Mouse (Mus musculus): ENCODE measurements around the gene Ubxn11. TPM values are rescaled to one million over a fixed set of nuclear protein-coding genes. Genes with fewer than 3 reads are reported as not detected.
A peak's percentile ranks its signal among the peaks of the same experiment; 100 is the strongest.

The Ubxn11 gene
- polyA plus RNA-seq, 1 experiment from 2014 or later, result 4.3 TPM

- H3K9me3 ChIP-seq, result no peaks in the 10 kb centered on the region
- ATAC-seq (ENCODE audit: insufficient read depth, low FRiP score, low read depth), result no peak
- no peak overlapping the region for H3K9ac ChIP-seq
- no peak overlapping the region for H3K27ac ChIP-seq
- H3K27me3 ChIP-seq (replicated peaks), result no peaks in the 10 kb centered on the region
- H3K4me2 ChIP-seq, result no peak overlapping the region
- no peaks in the 10 kb centered on the region for H3K36me3 ChIP-seq
- H3K4me3 ChIP-seq (replicated peaks), result no peak overlapping the region
- H3K4me1 ChIP-seq, result peaks cover 20% of the 10 kb centered on the region; the same call in 1 of the 2 replicates
- WGBS, result 71% methylated on average over 4 of the region's 4 CpGs
These were observed 18.5 kb downstream of the Ubxn11 start for GRCm38 (mm10) chr4:134120916-134121315.

GRCm38 (mm10) chr4:134121571-134121970, 19.2 kb downstream of the Ubxn11 start:
- Histone ChIP-seq H3K9me3 (no peaks in the 10 kb centered on the region), H3K27ac (no peak overlapping the region), H3K4me1 (peaks cover 22% of the 10 kb centered on the region), H3K4me2 (no peak overlapping the region), H3K27me3 (replicated peaks) (no peaks in the 10 kb centered on the region), H3K9ac (no peak overlapping the region), H3K4me3 (replicated peaks) (no peak overlapping the region), H3K36me3 (no peaks in the 10 kb centered on the region)
- no peak for ATAC-seq (ENCODE audit: insufficient read depth, low FRiP score, low read depth)
- 35% methylated on average over 4 of the region's 4 CpGs for WGBS

GRCm38 (mm10) chr4:134122281-134122680, 19.9 kb downstream of the Ubxn11 start:
- no peak overlapping the region for H3K4me2 ChIP-seq
- no peak for ATAC-seq (ENCODE audit: insufficient read depth, low FRiP score, low read depth)
- no peak overlapping the region for H3K4me3 ChIP-seq (replicated peaks)
- H3K4me1 ChIP-seq, result peaks cover 29% of the 10 kb centered on the region
- H3K9me3 ChIP-seq, result no peaks in the 10 kb centered on the region
- H3K27ac ChIP-seq, result no peak overlapping the region
- no peaks in the 10 kb centered on the region for H3K36me3 ChIP-seq
- WGBS, result 41% methylated on average over 3 of the region's 3 CpGs
- H3K27me3 ChIP-seq (replicated peaks), result no peaks in the 10 kb centered on the region
- no peak overlapping the region for H3K9ac ChIP-seq

- 98% methylated on average over 6 of the region's 6 CpGs for WGBS
- no peaks in the 10 kb centered on the region for H3K9me3 ChIP-seq
- ATAC-seq (ENCODE audit: insufficient read depth, low FRiP score, low read depth), result no peak
- H3K36me3 ChIP-seq, result no peaks in the 10 kb centered on the region
- no peak overlapping the region for H3K27ac ChIP-seq
- no peak overlapping the region for H3K9ac ChIP-seq
- H3K4me1 ChIP-seq, result peaks cover 37% of the 10 kb centered on the region
- H3K4me3 ChIP-seq (replicated peaks), result no peak overlapping the region
- no peak overlapping the region for H3K4me2 ChIP-seq
- no peaks in the 10 kb centered on the region for H3K27me3 ChIP-seq (replicated peaks)
These were observed 20.8 kb downstream of the Ubxn11 start for GRCm38 (mm10) chr4:134123147-134123546.

- whole genome bisulfite sequencing, result 23% methylated on average over 17 of the region's 17 CpGs
- no peaks in the 10 kb centered on the region for H3K36me3 ChIP-seq
- H3K4me2 ChIP-seq, result 0 out of 2 replicates have a peak overlapping the region, but pooled peaks have one; percentile 10
- no peak for ATAC-seq (ENCODE audit: insufficient read depth, low FRiP score, low read depth)
- H3K4me3 ChIP-seq (replicated peaks), result no peak overlapping the region
- no peaks in the 10 kb centered on the region for H3K9me3 ChIP-seq
- H3K27me3 ChIP-seq (replicated peaks), result no peaks in the 10 kb centered on the region
- H3K9ac ChIP-seq, result no peak overlapping the region
- H3K27ac ChIP-seq, result no peak overlapping the region
- H3K4me1 ChIP-seq, result peaks cover 37% of the 10 kb centered on the region
These were observed 21.5 kb downstream of the Ubxn11 start for GRCm38 (mm10) chr4:134123680-134124551.

GRCm38 (mm10) chr4:134125383-134126060, 23.2 kb downstream of the Ubxn11 start:
- H3K4me2 ChIP-seq, result no peak overlapping the region
- no peak for ATAC-seq (ENCODE audit: insufficient read depth, low FRiP score, low read depth)
- WGBS, result 87% methylated on average over 15 of the region's 15 CpGs
- H3K4me3 ChIP-seq (replicated peaks), result no peak overlapping the region
- no peak overlapping the region for H3K9ac ChIP-seq
- peaks cover 42% of the 10 kb centered on the region for H3K4me1 ChIP-seq
- H3K36me3 ChIP-seq, result no peaks in the 10 kb centered on the region
- H3K27me3 ChIP-seq (replicated peaks), result no peaks in the 10 kb centered on the region
- no peak overlapping the region for H3K27ac ChIP-seq
- H3K9me3 ChIP-seq, result no peaks in the 10 kb centered on the region

GRCm38 (mm10) chr4:134126300-134127120, 24.1 kb downstream of the Ubxn11 start:
- Histone ChIP-seq H3K9me3 (no peaks in the 10 kb centered on the region), H3K4me2 (peak overlapping the region; percentile 72), H3K9ac (no peak overlapping the region), H3K4me3 (replicated peaks) (no peak overlapping the region), H3K27ac (no peak overlapping the region), H3K4me1 (peaks cover 36% of the 10 kb centered on the region), H3K36me3 (no peaks in the 10 kb centered on the region), H3K27me3 (replicated peaks) (no peaks in the 10 kb centered on the region)
- ATAC-seq (ENCODE audit: insufficient read depth, low FRiP score, low read depth), result no peak
- 84% methylated on average over 21 of the region's 21 CpGs for WGBS

- no peaks in the 10 kb centered on the region for H3K36me3 ChIP-seq
- peak overlapping the region; percentile 80; the same call in 1 of the 2 replicates for H3K4me3 ChIP-seq (replicated peaks)
- H3K9ac ChIP-seq, result no peak overlapping the region
- peak overlapping the region; percentile 72 for H3K4me2 ChIP-seq
- WGBS, result 81% methylated on average over 7 of the region's 7 CpGs
- H3K4me1 ChIP-seq, result peaks cover 32% of the 10 kb centered on the region
- H3K27ac ChIP-seq, result no peak overlapping the region
- H3K27me3 ChIP-seq (replicated peaks), result no peaks in the 10 kb centered on the region
- H3K9me3 ChIP-seq, result no peaks in the 10 kb centered on the region
- ATAC-seq (ENCODE audit: insufficient read depth, low FRiP score, low read depth), result no peak
These were observed 24.7 kb downstream of the Ubxn11 start for GRCm38 (mm10) chr4:134127121-134127455.

GRCm38 (mm10) chr4:134127793-134128192, 25.4 kb downstream of the Ubxn11 start:
- Histone ChIP-seq H3K4me2 (peak overlapping the region; percentile 72), H3K9ac (peak overlapping the region; percentile 81), H3K4me3 (replicated peaks) (peak overlapping the region; percentile 80), H3K36me3 (no peaks in the 10 kb centered on the region), H3K27me3 (replicated peaks) (no peaks in the 10 kb centered on the region), H3K4me1 (peaks cover 31% of the 10 kb centered on the region), H3K27ac (peak overlapping the region; percentile 90; the same call in 1 of the 2 replicates), H3K9me3 (no peaks in the 10 kb centered on the region)
- no peak for ATAC-seq (ENCODE audit: insufficient read depth, low FRiP score, low read depth)
- WGBS, result 51% methylated on average over 8 of the region's 8 CpGs

- H3K9me3 ChIP-seq, result no peaks in the 10 kb centered on the region
- under 1% methylated on average over 46 of the region's 50 CpGs for WGBS
- peak within 1 kb of the TSS; percentile 80 for H3K4me3 ChIP-seq (replicated peaks)
- peak within 1 kb of the TSS; percentile 72 for H3K4me2 ChIP-seq
- no peaks in the 10 kb centered on the region for H3K36me3 ChIP-seq
- peak; percentile 87 for ATAC-seq (ENCODE audit: insufficient read depth, low FRiP score, low read depth)
- H3K4me1 ChIP-seq, result peaks cover 31% of the 10 kb centered on the region
- H3K27ac ChIP-seq, result peak within 1 kb of the TSS; percentile 90
- no peaks in the 10 kb centered on the region for H3K27me3 ChIP-seq (replicated peaks)
- H3K9ac ChIP-seq, result peak within 1 kb of the TSS; percentile 81
These were observed 26.0 kb downstream of the Ubxn11 start, which contains the start of gene Sh3bgrl3 for GRCm38 (mm10) chr4:134128221-134128982. TSS of gene Sh3bgrl3 (minus strand) at chr4:134128789.

GRCm38 (mm10) chr4:134128983-134129362, 26.6 kb downstream of the Ubxn11 start:
- peak; percentile 54 for ATAC-seq (ENCODE audit: insufficient read depth, low FRiP score, low read depth)
- Histone ChIP-seq H3K27me3 (replicated peaks) (no peaks in the 10 kb centered on the region), H3K4me3 (replicated peaks) (peak overlapping the region; percentile 80), H3K27ac (peak overlapping the region; percentile 90), H3K9me3 (no peaks in the 10 kb centered on the region), H3K36me3 (no peaks in the 10 kb centered on the region), H3K4me1 (peaks cover 28% of the 10 kb centered on the region), H3K4me2 (peak overlapping the region; percentile 72), H3K9ac (peak overlapping the region; percentile 8; the same call in 1 of the 2 replicates)
- 3% methylated on average over 14 of the region's 14 CpGs for WGBS

All from stomach, embryonic 15.5 days (tissue).